Mouse (Mus musculus): Measurements from ENCODE around the gene Kbtbd4.

Kbtbd4 gene

GRCm38 (mm10) chr2:90960012-90960411, 55.5 kb downstream of the Kbtbd4 start:
- no peak for DNase-seq

Measured in kidney, adult 8-10 months (tissue).